Mouse (Mus musculus): ENCODE data around the gene Taar7f. TPM values are rescaled to one million over a fixed set of nuclear protein-coding genes. Genes with fewer than 3 reads are reported as not detected.
"Not testable (repeated sequence)": the region's sequence is repeated elsewhere in the genome, so short reads cannot be mapped to it uniquely, and the experiment has no call there.

The Taar7f gene
- not detected for total RNA-seq (2021)
- long read RNA-seq, experiment 1: 0 reads
- long read RNA-seq, experiment 2: 0 reads

GRCm38 (mm10) chr10:24049210-24049609, at the start of gene Taar7f:
Taar7f (plus strand) TSS chr10:24049510.
- DNase-seq (ENCODE audit: low spot score in 2 of 2): no peak

- DNase-seq (ENCODE audit: low spot score in 2 of 2): no peak
Measured at GRCm38 (mm10) chr10:23999639-24000038, 49.7 kb upstream of the Taar7f start, which contains the start of gene Taar7b. Taar7b (plus strand) TSS chr10:23999939.

GRCm38 (mm10) chr10:24006442-24006841, 42.9 kb upstream of the Taar7f start:
- no peak for DNase-seq (ENCODE audit: low spot score in 2 of 2)

GRCm38 (mm10) chr10:24007034-24007433, 42.3 kb upstream of the Taar7f start:
- DNase-seq (ENCODE audit: low spot score in 2 of 2): no peak

- no peak for DNase-seq (ENCODE audit: low spot score in 2 of 2)
Measured at GRCm38 (mm10) chr10:24008143-24008542, 41.2 kb upstream of the Taar7f start.

GRCm38 (mm10) chr10:24026922-24027321, 22.4 kb upstream of the Taar7f start, which contains the start of gene Taar7d:
Taar7d (plus strand) TSS chr10:24027222.
- DNase-seq (ENCODE audit: low spot score in 2 of 2): no peak

- no peak for DNase-seq (ENCODE audit: low spot score in 2 of 2)
Measured at GRCm38 (mm10) chr10:24031347-24031746, 18.0 kb upstream of the Taar7f start.

GRCm38 (mm10) chr10:24037314-24037713, 12.0 kb upstream of the Taar7f start, which contains the start of gene Taar7e:
Taar7e (plus strand) TSS chr10:24037614.
- no peak for DNase-seq (ENCODE audit: low spot score in 2 of 2)

GRCm38 (mm10) chr10:24040120-24040869, 9.0 kb upstream of the Taar7f start:
- no peak for DNase-seq (ENCODE audit: low spot score in 2 of 2)

GRCm38 (mm10) chr10:24052039-24052438, 2.7 kb downstream of the Taar7f start:
- no peak for DNase-seq (ENCODE audit: low spot score in 2 of 2)

- DNase-seq (ENCODE audit: low spot score in 2 of 2): no peak
Measured at GRCm38 (mm10) chr10:24058986-24059385, 9.7 kb downstream of the Taar7f start.

- DNase-seq (ENCODE audit: low spot score in 2 of 2): not testable (repeated sequence)
Measured at GRCm38 (mm10) chr10:24074751-24075150, 25.4 kb downstream of the Taar7f start.

GRCm38 (mm10) chr10:24076200-24076599, 26.9 kb downstream of the Taar7f start, which contains the start of gene Taar8a:
Taar8a (plus strand) TSS chr10:24076500.
- DNase-seq (ENCODE audit: low spot score in 2 of 2): not testable (repeated sequence)

- DNase-seq (ENCODE audit: low spot score in 2 of 2): no peak
Measured at GRCm38 (mm10) chr10:24080166-24080565, 30.9 kb downstream of the Taar7f start.

- no peak for DNase-seq (ENCODE audit: low spot score in 2 of 2)
Measured at GRCm38 (mm10) chr10:24085936-24086335, 36.6 kb downstream of the Taar7f start.

- DNase-seq (ENCODE audit: low spot score in 2 of 2): no peak
Measured at GRCm38 (mm10) chr10:24086555-24086954, 37.2 kb downstream of the Taar7f start.

- DNase-seq (ENCODE audit: low spot score in 2 of 2): no peak
Measured at GRCm38 (mm10) chr10:24087168-24087567, 37.9 kb downstream of the Taar7f start.

- DNase-seq (ENCODE audit: low spot score in 2 of 2): no peak
Measured at GRCm38 (mm10) chr10:24092194-24092593, 42.9 kb downstream of the Taar7f start, which contains the start of gene Taar8b. Taar8b (minus strand) TSS chr10:24092294.

GRCm38 (mm10) chr10:24097010-24097409, 47.7 kb downstream of the Taar7f start:
- DNase-seq (ENCODE audit: low spot score in 2 of 2): not testable (repeated sequence)
